Mouse (Mus musculus) liver, postnatal 0 days (tissue): ENCODE results near the gene Gm6034. TPM values are rescaled to one million over a fixed set of nuclear protein-coding genes. Genes with fewer than 3 reads are reported as not detected.
"Not testable (repeated sequence)": the region's sequence is repeated elsewhere in the genome, so short reads cannot be mapped to it uniquely, and the experiment has no call there.

Experiments
- ATAC-seq: fragments of 200-750 bp; cut with Nextera tagmentation; 2 replicates; pipeline ENCODE4 v1.8.0; 2017; ENCODE audit warnings: mild to moderate bottlenecking, moderate library complexity
- DNase-seq: peaks from one replicate; pipeline ENCODE4 v3.0.0-alpha.2; 2016
- H3K27ac ChIP-seq: fragments of 300-500 bp; sonication (generic); 2 replicates; pipeline ENCODE4 v1.5.1; 2014; ENCODE audit warnings: antibody characterized with exemption, moderate library complexity, mild to moderate bottlenecking, low read depth
- H3K27me3 ChIP-seq: fragments of 300-500 bp; sonication (generic); 2 replicates; pipeline ENCODE4 v1.6.1; 2014; ENCODE audit warnings: low read length, control low read depth, mixed read lengths; ENCODE audit not compliant: insufficient read depth
- H3K36me3 ChIP-seq: fragments of 300-500 bp; sonication (generic); replicated peaks from 2 replicates; pipeline ENCODE4 v1.6.1; 2014; ENCODE audit warnings: mild to moderate bottlenecking, control low read depth, low read length, moderate library complexity, mixed read lengths; ENCODE audit not compliant: insufficient read depth
- H3K4me1 ChIP-seq: fragments of 300-500 bp; sonication (generic); 2 replicates; pipeline ENCODE4 v1.6.1; 2014; ENCODE audit warnings: antibody characterized with exemption, mild to moderate bottlenecking, control low read depth; ENCODE audit not compliant: insufficient read depth
- H3K4me2 ChIP-seq: fragments of 300-500 bp; sonication (generic); 2 replicates; pipeline ENCODE4 v1.6.1; 2014; ENCODE audit warnings: low read depth, mild to moderate bottlenecking, low read length, moderate library complexity, mixed read lengths
- H3K4me3 ChIP-seq: fragments of 300-500 bp; sonication (generic); 2 replicates; pipeline ENCODE4 v1.5.1; 2014; ENCODE audit warnings: low read depth, low read length
- H3K9ac ChIP-seq: fragments of 300-500 bp; sonication (generic); replicated peaks from 2 replicates; pipeline ENCODE4 v1.6.1; 2014; ENCODE audit warnings: mild to moderate bottlenecking, moderate library complexity
- H3K9me3 ChIP-seq: fragments of 300-500 bp; sonication (generic); 2 replicates; pipeline ENCODE4 v1.6.1; 2016; ENCODE audit warnings: mild to moderate bottlenecking, control low read depth, low read length, mixed read lengths
- CTCF ChIP-seq: sonication (generic); IDR thresholded peaks from 2 replicates; pipeline ENCODE4 v1.5.1; 2016; ENCODE audit warnings: antibody characterized with exemption, low read depth
- EP300 ChIP-seq: IDR thresholded peaks from 2 replicates; pipeline ENCODE4 v1.6.1; 2016; ENCODE audit warnings: antibody characterized with exemption, low read depth, mild to moderate bottlenecking
- WGBS: fragments of 180-500 bp; shearing (Covaris S2); extraction: QIAGEN DNeasy Blood & Tissue Kit; methylation state at CpG from one replicate; pipeline ENCODE4 v1.1.7; 2014; ENCODE audit not compliant: insufficient replicate concordance; 5-methylcytosine and 5-hydroxymethylcytosine counted together
- polyA plus RNA-seq: library from polyadenylated mRNA; unstranded; fragments of >200 nt; fragmentation: Nextera tagmentation; extraction: Ambion mirVana; gene quantifications from 2 replicates; pipeline ENCODE4 v1.2.1, GENCODE M21; 2015

Gene Gm6034
- polyA plus RNA-seq, 1 experiment from 2014 or later: not detected

DNA sequence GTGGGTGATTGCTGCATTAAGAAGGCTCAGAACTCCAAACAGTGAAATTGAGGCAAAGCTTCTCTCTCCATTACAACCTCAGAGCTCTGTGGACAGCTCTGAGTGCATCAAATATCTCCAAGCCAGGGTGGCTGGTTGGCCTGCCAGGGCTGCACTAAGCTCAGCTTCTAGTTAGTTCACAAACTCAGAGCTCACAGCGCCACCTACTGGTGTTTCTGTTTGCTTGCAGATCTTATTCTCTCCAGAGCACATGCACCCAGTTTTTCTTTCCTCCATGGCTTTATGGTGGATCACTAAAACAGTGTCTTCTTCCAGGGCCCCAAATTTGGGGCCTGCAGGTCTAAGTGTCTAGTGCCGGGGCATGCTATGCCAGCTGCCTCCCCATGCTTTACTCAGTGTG, 18.1 kb downstream of the Gm6034 start:
- H3K4me2 ChIP-seq: no peak overlapping the region
- peak; percentile 85 for DNase-seq
- WGBS: 28% methylated on average over 2 of the region's 2 CpGs

DNA sequence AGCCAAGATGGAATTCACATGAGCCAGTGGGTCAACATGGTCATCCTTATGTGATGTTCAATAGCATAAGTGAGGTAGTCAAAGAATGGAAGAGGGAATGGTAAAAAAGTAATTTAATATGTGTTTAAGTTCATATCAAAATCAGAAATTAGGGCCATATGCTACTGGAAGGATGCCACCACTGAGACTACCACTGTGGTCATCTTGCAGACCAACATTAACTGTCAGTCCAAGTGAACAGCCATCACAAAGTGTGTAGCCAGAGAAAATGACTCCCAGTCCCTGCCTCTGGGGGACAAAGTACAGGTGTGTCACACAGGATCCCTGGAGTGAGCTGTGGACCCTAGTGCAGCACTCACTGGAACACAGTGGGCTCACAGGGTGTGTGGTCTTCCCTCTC, 39.1 kb downstream of the Gm6034 start:
- not testable (repeated sequence) for H3K9ac ChIP-seq, H3K4me2 ChIP-seq, H3K27ac ChIP-seq, H3K9me3 ChIP-seq, ATAC-seq, H3K4me3 ChIP-seq, H3K4me1 ChIP-seq, DNase-seq, H3K36me3 ChIP-seq
- H3K27me3 ChIP-seq: peaks cover 21% of the 10 kb centered on the region

More for the DNA sequence above, 18.1 kb downstream of the Gm6034 start:
- Histone ChIP-seq H3K9me3 (no peaks in the 10 kb centered on the region), H3K36me3 (no peaks in the 10 kb centered on the region), H3K4me3 (no peak overlapping the region), H3K27me3 (no peaks in the 10 kb centered on the region), H3K9ac (no peak overlapping the region), H3K27ac (no peak overlapping the region), H3K4me1 (no peaks in the 10 kb centered on the region)
- peak; percentile 57 for ATAC-seq
- TF ChIP-seq EP300 (no peak), CTCF (peak; percentile 81)

GRCm38 (mm10) chr17:36082519-36083232, 39.9 kb downstream of the Gm6034 start:
- Histone ChIP-seq H3K4me2 (peak overlapping the region; percentile 87), H3K27me3 (peaks cover 21% of the 10 kb centered on the region), H3K4me3 (peak overlapping the region; percentile 61)
- H3K27ac ChIP-seq, H3K9ac ChIP-seq, ATAC-seq, H3K9me3 ChIP-seq, DNase-seq, H3K4me1 ChIP-seq, H3K36me3 ChIP-seq: not testable (repeated sequence)
- 26% methylated on average over 5 of the region's 6 CpGs for WGBS

DNA sequence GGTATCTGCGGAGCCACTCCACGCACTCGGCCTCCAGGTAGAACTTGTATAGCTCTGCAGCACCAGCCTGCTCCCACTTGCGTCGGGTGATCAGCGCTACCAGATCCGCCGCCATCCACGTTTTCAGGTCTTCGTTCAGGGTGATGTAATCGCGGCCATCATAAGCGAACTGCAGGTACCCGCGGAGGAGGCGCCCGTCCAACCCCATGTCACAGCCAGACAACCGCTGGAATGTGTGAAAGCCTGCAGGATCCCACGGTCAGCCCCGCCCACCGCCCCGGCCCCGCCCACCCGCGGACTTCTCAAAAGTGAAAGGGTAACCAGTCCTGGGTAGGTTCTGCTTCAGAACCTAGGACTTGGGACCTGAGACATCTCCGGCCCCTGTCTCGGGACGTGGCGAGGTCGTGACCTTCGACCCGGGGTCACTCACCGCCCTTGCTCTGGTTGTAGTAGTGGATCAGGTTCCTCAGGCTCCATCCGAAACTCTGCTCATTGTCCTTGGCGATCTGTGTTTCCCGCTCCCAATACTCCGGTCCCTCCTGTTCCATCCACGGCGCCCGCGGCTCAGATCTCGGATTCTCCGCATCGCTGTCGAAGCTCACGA, 40.6 kb downstream of the Gm6034 start:
- WGBS: 1% methylated on average over 46 of the region's 46 CpGs
- TF ChIP-seq CTCF (no peak), EP300 (no peak)
- H3K27ac ChIP-seq: no peak overlapping the region
- peaks cover 4% of the 10 kb centered on the region; the same call in 1 of the 2 replicates for H3K4me1 ChIP-seq
- H3K9ac ChIP-seq: peak overlapping the region; percentile 55
- peak; percentile 71 for DNase-seq
- peak; percentile 74 for ATAC-seq
- peak overlapping the region; percentile 87 for H3K4me2 ChIP-seq
- no peaks in the 10 kb centered on the region for H3K9me3 ChIP-seq
- H3K4me3 ChIP-seq: peak overlapping the region; percentile 61
- H3K36me3 ChIP-seq: no peaks in the 10 kb centered on the region
- H3K27me3 ChIP-seq: peaks cover 21% of the 10 kb centered on the region

GRCm38 (mm10) chr17:36083870-36084451, 41.2 kb downstream of the Gm6034 start:
- under 1% methylated on average over 40 of the region's 42 CpGs for WGBS
- Histone ChIP-seq H3K4me1 (peaks cover 4% of the 10 kb centered on the region; the same call in 1 of the 2 replicates), H3K27me3 (peaks cover 21% of the 10 kb centered on the region), H3K9ac (peak overlapping the region; percentile 55), H3K36me3 (no peaks in the 10 kb centered on the region), H3K9me3 (no peaks in the 10 kb centered on the region), H3K27ac (no peak overlapping the region), H3K4me2 (peak overlapping the region; percentile 87), H3K4me3 (peak overlapping the region; percentile 61)
- TF ChIP-seq CTCF (no peak), EP300 (no peak)
- ATAC-seq: peak; percentile 36; the same call in 1 of the 2 replicates
- peak; percentile 18 for DNase-seq

- not testable (repeated sequence) for DNase-seq, H3K4me2 ChIP-seq, H3K36me3 ChIP-seq, H3K9me3 ChIP-seq, H3K9ac ChIP-seq, ATAC-seq, H3K4me3 ChIP-seq, H3K4me1 ChIP-seq, H3K27ac ChIP-seq
- peaks cover 21% of the 10 kb centered on the region for H3K27me3 ChIP-seq
- WGBS: 53% methylated on average over 1 of the region's 1 CpGs
Observed at GRCm38 (mm10) chr17:36085976-36086375, 43.2 kb downstream of the Gm6034 start.

GRCm38 (mm10) chr17:36091933-36092332, 49.2 kb downstream of the Gm6034 start:
- not testable (repeated sequence) for H3K27ac ChIP-seq, DNase-seq, H3K27me3 ChIP-seq, H3K36me3 ChIP-seq, H3K4me2 ChIP-seq, H3K9me3 ChIP-seq, H3K9ac ChIP-seq, H3K4me3 ChIP-seq, ATAC-seq, H3K4me1 ChIP-seq
- WGBS: no CpG with 5 or more reads among the region's 2 CpGs

DNA sequence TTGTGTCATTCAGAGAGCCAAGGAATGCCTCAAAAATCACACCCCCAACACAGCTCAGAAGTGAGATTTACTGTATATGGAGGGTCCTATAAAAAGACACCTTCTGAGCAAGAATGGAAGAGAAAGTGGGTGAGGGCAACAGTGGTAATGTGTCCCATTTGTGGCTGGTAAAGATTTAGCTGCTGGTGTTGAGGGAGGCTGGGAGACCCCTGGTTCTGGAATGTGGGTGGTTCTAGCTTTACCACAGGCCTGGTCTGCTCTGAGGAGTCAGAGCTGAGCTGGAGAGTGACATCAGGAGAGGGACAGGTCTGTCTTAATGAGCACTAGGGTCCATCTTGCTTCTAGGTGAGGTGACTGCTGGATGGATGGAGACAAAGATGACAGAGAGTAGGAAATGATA, 49.8 kb downstream of the Gm6034 start:
- not testable (repeated sequence) for H3K4me1 ChIP-seq, ATAC-seq, DNase-seq, H3K27me3 ChIP-seq, H3K9ac ChIP-seq, H3K9me3 ChIP-seq, H3K27ac ChIP-seq, H3K4me3 ChIP-seq, H3K4me2 ChIP-seq, H3K36me3 ChIP-seq
